Mouse (Mus musculus): ENCODE results near the gene Slc35a3.

DNA sequence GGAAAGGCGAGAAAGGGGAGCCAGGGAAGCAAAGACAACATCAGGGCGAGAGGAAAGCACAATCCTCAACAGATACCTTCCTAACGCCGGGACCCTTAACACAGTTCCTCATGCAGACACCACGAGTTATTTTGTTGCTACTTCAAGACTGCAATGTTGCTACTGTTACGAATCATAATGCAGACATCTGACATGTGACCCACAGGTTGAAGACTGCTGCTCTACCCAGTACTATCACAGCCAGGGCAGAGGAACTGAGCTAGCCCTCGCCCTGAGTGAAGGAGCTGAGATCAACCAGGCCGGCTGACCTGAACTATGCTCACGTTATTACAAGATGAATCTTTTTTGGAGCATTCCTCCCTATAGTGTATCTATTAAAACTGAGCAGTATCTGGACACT, 28.3 kb upstream of the Slc35a3 start:
- TF ChIP-seq CTCF (IDR thresholded peaks at IDR 0.05; ENCODE audit: extremely low read depth, insufficient read depth, insufficient read length, insufficient replicate concordance) (no peak), POLR2A (IDR thresholded peaks at IDR 0.05; ENCODE audit: low read depth, low read length) (no peak)

Data from spleen, adult 2 months (tissue).